Mouse (Mus musculus) MEL (cell line): ENCODE results near the gene Bcat2. TPM values are rescaled to one million over a fixed set of nuclear protein-coding genes. Genes with fewer than 3 reads are reported as not detected.

Source experiments
- DNase-seq: peaks from one replicate; pipeline ENCODE4 v3.0.0; 2011; ENCODE audit warnings: low read depth, low spot score
- H3K27ac ChIP-seq: 2 replicates; pipeline ENCODE4 v1.5.1; 2012; ENCODE audit warnings: low read depth, mild to moderate bottlenecking, control low read depth, low read length, moderate library complexity; ENCODE audit not compliant: control insufficient read depth
- H3K27me3 ChIP-seq, 2 experiments: fragments of 150-350 bp in 1 of 2; sonication (generic) in 1 of 2; 2 replicates each; pipeline ENCODE4 v1.6.1; 2012; ENCODE audit warnings: low read length in 2 of 2, mild to moderate bottlenecking in 2 of 2, improper control_type of control experiment in 1 of 2, moderate library complexity in 1 of 2; ENCODE audit not compliant: insufficient read depth in 2 of 2, control insufficient read depth in 1 of 2
- H3K36me3 ChIP-seq, 2 experiments: 2 replicates each; pipeline ENCODE4 v1.6.1; 2012 to 2014; ENCODE audit warnings: low read length in 2 of 2, improper control_type of control experiment in 1 of 2, inconsistent platforms in 1 of 2, mild to moderate bottlenecking in 1 of 2; ENCODE audit not compliant: insufficient read depth in 2 of 2, control insufficient read depth in 1 of 2
- H3K4me1 ChIP-seq, 2 experiments: fragments of 150-350 bp in 1 of 2; sonication (generic) in 1 of 2; 2 replicates each; pipeline ENCODE4 v1.6.1; 2012; ENCODE audit warnings: low read length in 2 of 2, improper control_type of control experiment in 1 of 2, mild to moderate bottlenecking in 1 of 2; ENCODE audit not compliant: insufficient read depth in 2 of 2, control insufficient read depth in 1 of 2
- H3K4me3 ChIP-seq, 2 experiments: fragments of 150-350 bp in 1 of 2; sonication (generic) in 1 of 2; 2 replicates each; pipeline ENCODE4 v1.5.1; 2012; ENCODE audit warnings: low read depth in 2 of 2, low read length in 2 of 2, mild to moderate bottlenecking in 2 of 2, moderate library complexity in 2 of 2, control low read depth in 1 of 2, improper control_type of control experiment in 1 of 2; ENCODE audit not compliant: control insufficient read depth in 1 of 2, insufficient read depth in 1 of 2
- H3K79me2 ChIP-seq: 2 replicates; pipeline ENCODE4 v1.6.1; 2012; ENCODE audit warnings: mild to moderate bottlenecking, low read length, moderate library complexity; ENCODE audit not compliant: control insufficient read depth, poor library complexity, insufficient read depth
- H3K9ac ChIP-seq: 2 replicates; pipeline ENCODE4 v1.6.1; 2012; ENCODE audit warnings: low read depth, mild to moderate bottlenecking, control low read depth, low read length, moderate library complexity; ENCODE audit not compliant: control insufficient read depth, poor library complexity, severe bottlenecking
- H3K9me3 ChIP-seq: fragments of 150-350 bp; sonication (generic); replicated peaks from 2 replicates; pipeline ENCODE4 v1.6.1; 2012; ENCODE audit warnings: mild to moderate bottlenecking, low read length, improper control_type of control experiment, moderate library complexity; ENCODE audit not compliant: insufficient read depth
- BHLHE40 ChIP-seq: IDR thresholded peaks from 2 replicates; pipeline ENCODE4 v1.6.1; 2012; ENCODE audit warnings: low read depth, mild to moderate bottlenecking, inconsistent platforms, low read length, improper control_type of control experiment, borderline replicate concordance
- CHD1 ChIP-seq: IDR thresholded peaks from 2 replicates; pipeline ENCODE4 v1.6.1; 2012; ENCODE audit warnings: low read depth, mild to moderate bottlenecking, inconsistent platforms, low read length, improper control_type of control experiment
- CHD2 ChIP-seq: IDR thresholded peaks from 2 replicates; pipeline ENCODE4 v1.6.1; 2011; ENCODE audit warnings: low read length, improper control_type of control experiment
- CTCF ChIP-seq, 3 experiments: IDR thresholded peaks in 2 of 3; conservative IDR thresholded peaks in 1 of 3; 2 replicates each; pipeline ENCODE4 v1.5.1; 2011 to 2012; ENCODE audit warnings: low read length in 3 of 3, low read depth in 2 of 3, mild to moderate bottlenecking in 2 of 3, improper control_type of control experiment in 1 of 3, inconsistent platforms in 1 of 3, mixed read lengths in 1 of 3, moderate library complexity in 1 of 3; ENCODE audit not compliant: control insufficient read depth in 1 of 3, insufficient read depth in 1 of 3, poor library complexity in 1 of 3, severe bottlenecking in 1 of 3
- E2F4 ChIP-seq: IDR thresholded peaks from 2 replicates; pipeline ENCODE4 v1.6.1; 2011; ENCODE audit warnings: low read depth, low read length, improper control_type of control experiment, borderline replicate concordance
- ELF1 ChIP-seq: IDR thresholded peaks from 2 replicates; pipeline ENCODE4 v1.6.1; 2014; ENCODE audit warnings: low read depth, mild to moderate bottlenecking, inconsistent platforms, low read length, improper control_type of control experiment, moderate library complexity
- ETS1 ChIP-seq: IDR thresholded peaks from 2 replicates; pipeline ENCODE4 v1.6.1; 2012; ENCODE audit warnings: low read depth, mild to moderate bottlenecking, inconsistent platforms, low read length, improper control_type of control experiment, moderate library complexity
- GABPA ChIP-seq: IDR thresholded peaks from 2 replicates; pipeline ENCODE4 v1.6.1; 2012; ENCODE audit warnings: low read depth, mild to moderate bottlenecking, inconsistent platforms, low read length, improper control_type of control experiment, moderate library complexity
- HCFC1 ChIP-seq: IDR thresholded peaks from 2 replicates; pipeline ENCODE4 v1.6.1; 2012; ENCODE audit warnings: low read depth, mild to moderate bottlenecking, inconsistent platforms, low read length, improper control_type of control experiment, moderate library complexity
- KAT2A ChIP-seq: conservative IDR thresholded peaks from 2 replicates; pipeline ENCODE4 v1.6.1; 2012; ENCODE audit warnings: low read depth, low read length, improper control_type of control experiment, inconsistent platforms
- MAFK ChIP-seq: IDR thresholded peaks from 2 replicates; pipeline ENCODE4 v1.6.1; 2011; ENCODE audit warnings: low read depth, mild to moderate bottlenecking, low read length, improper control_type of control experiment, borderline replicate concordance
- MAZ ChIP-seq: IDR thresholded peaks from 2 replicates; pipeline ENCODE4 v1.6.1; 2012; ENCODE audit warnings: low read depth, mild to moderate bottlenecking, inconsistent platforms, low read length, improper control_type of control experiment
- MEF2A ChIP-seq: IDR thresholded peaks from 2 replicates; pipeline ENCODE4 v1.6.1; 2014; ENCODE audit warnings: low read depth, mild to moderate bottlenecking, inconsistent platforms, low read length, improper control_type of control experiment; ENCODE audit not compliant: poor library complexity, insufficient replicate concordance, severe bottlenecking; ENCODE audit errors: extremely low read depth
- MXI1 ChIP-seq: IDR thresholded peaks from 2 replicates; pipeline ENCODE4 v1.6.1; 2011; ENCODE audit warnings: mild to moderate bottlenecking, low read depth, low read length, improper control_type of control experiment
- MYB ChIP-seq: IDR thresholded peaks from 2 replicates; pipeline ENCODE4 v1.6.1; 2011; ENCODE audit warnings: mild to moderate bottlenecking, low read depth, low read length, improper control_type of control experiment
- MYC ChIP-seq: IDR thresholded peaks from 2 replicates; pipeline ENCODE4 v1.6.1; 2011; ENCODE audit warnings: low read depth, mild to moderate bottlenecking, low read length, improper control_type of control experiment, moderate library complexity
- NRF1 ChIP-seq: IDR thresholded peaks from 2 replicates; pipeline ENCODE4 v1.6.1; 2014; ENCODE audit warnings: low read depth, mild to moderate bottlenecking, inconsistent platforms, low read length, improper control_type of control experiment, moderate library complexity; ENCODE audit not compliant: poor library complexity, insufficient read depth, severe bottlenecking
- POLR2A ChIP-seq, 2 experiments: IDR thresholded peaks; 2 replicates each; pipeline ENCODE4 v1.6.1; 2011 to 2012; ENCODE audit warnings: low read length in 2 of 2, mild to moderate bottlenecking in 2 of 2, control low read depth in 1 of 2, improper control_type of control experiment in 1 of 2, low read depth in 1 of 2, moderate library complexity in 1 of 2; ENCODE audit not compliant: control insufficient read depth in 1 of 2, insufficient read depth in 1 of 2, poor library complexity in 1 of 2
- POLR2AphosphoS2 ChIP-seq: IDR thresholded peaks from 2 replicates; pipeline ENCODE4 v1.6.1; 2011; ENCODE audit warnings: low read length, improper control_type of control experiment
- RAD21 ChIP-seq: IDR thresholded peaks from 2 replicates; pipeline ENCODE4 v1.6.1; 2011; ENCODE audit warnings: mild to moderate bottlenecking, low read depth, low read length, improper control_type of control experiment
- SIN3A ChIP-seq: IDR thresholded peaks from 2 replicates; pipeline ENCODE4 v1.6.1; 2012; ENCODE audit warnings: low read length, improper control_type of control experiment, inconsistent platforms
- SMC3 ChIP-seq: IDR thresholded peaks from 2 replicates; pipeline ENCODE4 v1.6.1; 2011; ENCODE audit warnings: low read depth, low read length, improper control_type of control experiment
- TAL1 ChIP-seq: IDR thresholded peaks from 2 replicates; pipeline ENCODE4 v1.6.1; 2012; ENCODE audit warnings: mild to moderate bottlenecking, inconsistent platforms, low read length, moderate library complexity, mixed read lengths
- TBP ChIP-seq: IDR thresholded peaks from 2 replicates; pipeline ENCODE4 v1.8.0; 2011; ENCODE audit warnings: low read depth, low read length, improper control_type of control experiment
- TCF12 ChIP-seq: IDR thresholded peaks from 2 replicates; pipeline ENCODE4 v1.6.1; 2014; ENCODE audit warnings: low read depth, mild to moderate bottlenecking, inconsistent platforms, low read length, improper control_type of control experiment, moderate library complexity
- UBTF ChIP-seq: IDR thresholded peaks from 2 replicates; pipeline ENCODE4 v1.6.1; 2012; ENCODE audit warnings: low read depth, mild to moderate bottlenecking, inconsistent platforms, low read length, improper control_type of control experiment, moderate library complexity, borderline replicate concordance; ENCODE audit not compliant: insufficient read depth
- ZC3H11A ChIP-seq: IDR thresholded peaks from 2 replicates; pipeline ENCODE4 v1.6.1; 2012; ENCODE audit warnings: low read depth, mild to moderate bottlenecking, inconsistent platforms, low read length, improper control_type of control experiment
- polyA plus RNA-seq, 2 experiments: library from polyadenylated mRNA; stranded (reverse) in 1 of 2; unstranded in 1 of 2; fragments of >175 nt in 1 of 2; fragments of >200 nt in 1 of 2; gene quantifications; 2 replicates each; pipeline versions ENCODE4 v1.2.1 to v1.2.4; 2012; ENCODE audit warnings: low replicate concordance in 2 of 2, low read depth in 1 of 2; ENCODE audit not compliant: insufficient read length in 2 of 2, insufficient read depth in 1 of 2, missing spikeins in 1 of 2
- total RNA-seq: library from RNA; depleted of rRNA; stranded (reverse); fragments of 300-350 nt; gene quantifications from 2 replicates; pipeline ENCODE4 v1.2.3, GENCODE M21; 2012

Gene Bcat2
- total and polyA plus RNA-seq, 3 experiments = 49.4 to 140 TPM; not detected in 1

DNA sequence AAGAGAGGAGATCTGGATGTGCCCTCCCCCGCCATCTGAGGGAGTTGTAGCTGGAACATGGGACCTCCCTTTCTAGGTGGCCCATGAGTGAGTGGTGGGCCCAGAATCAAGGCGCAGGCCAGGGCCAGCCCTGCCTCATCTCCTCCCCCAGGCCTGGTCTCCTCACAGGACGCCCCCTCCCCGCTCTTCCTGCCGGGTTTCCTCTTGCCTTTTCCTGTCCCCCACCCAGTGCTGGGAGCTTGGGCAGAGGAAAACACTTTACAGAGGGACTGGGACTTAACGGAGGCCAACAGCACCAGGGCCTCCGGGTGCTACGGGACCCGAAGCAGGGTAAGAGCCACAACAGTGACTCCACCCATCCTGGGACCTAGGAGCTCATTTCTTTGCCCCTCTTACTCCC lies 57.3 kb downstream of the Bcat2 start, which contains the start of gene Rasip1:
TSS of gene Rasip1 (plus strand) at position 228 of the 400 bp plus-strand sequence.
- peak within 1 kb of the TSS; percentile 59 to 60; a peak in 3 of 4 replicates for H3K4me3 ChIP-seq
- no peak for DNase-seq
- TF ChIP-seq SIN3A = no peak
- TF ChIP-seq CHD2 = no peak
- no peak for TF ChIP-seq POLR2A (IDR thresholded peaks at IDR 0.05; ENCODE audit: control insufficient read depth in 1 of 2, insufficient read depth in 1 of 2, low read depth in 1 of 2, low read length in 2 of 2, poor library complexity in 1 of 2)
- no peak for TF ChIP-seq CHD1
- TF ChIP-seq E2F4 = no peak
- TF ChIP-seq MAFK = no peak
- TF ChIP-seq GABPA = no peak
- no peak for TF ChIP-seq MEF2A
- no peak for TF ChIP-seq TCF12
- no peak for TF ChIP-seq ETS1
- TF ChIP-seq POLR2AphosphoS2 = no peak
- TF ChIP-seq, all 39 proteins: peak for 0
- H3K79me2 ChIP-seq = peaks cover 2% of the 10 kb centered on the region; the same call in 1 of the 2 replicates
- peaks cover 0 to 13% of the 10 kb centered on the region in 2 experiments; a peak in 1 of 4 replicates for H3K4me1 ChIP-seq
- H3K9ac ChIP-seq = peak within 1 kb of the TSS; percentile 88
- no peaks in the 10 kb centered on the region; a peak in 1 of 4 replicates for H3K27me3 ChIP-seq
- H3K36me3 ChIP-seq = no peaks in the 10 kb centered on the region
- H3K27ac ChIP-seq = no peak within 1 kb of the TSS
- H3K9me3 ChIP-seq = no peaks in the 10 kb centered on the region

DNA sequence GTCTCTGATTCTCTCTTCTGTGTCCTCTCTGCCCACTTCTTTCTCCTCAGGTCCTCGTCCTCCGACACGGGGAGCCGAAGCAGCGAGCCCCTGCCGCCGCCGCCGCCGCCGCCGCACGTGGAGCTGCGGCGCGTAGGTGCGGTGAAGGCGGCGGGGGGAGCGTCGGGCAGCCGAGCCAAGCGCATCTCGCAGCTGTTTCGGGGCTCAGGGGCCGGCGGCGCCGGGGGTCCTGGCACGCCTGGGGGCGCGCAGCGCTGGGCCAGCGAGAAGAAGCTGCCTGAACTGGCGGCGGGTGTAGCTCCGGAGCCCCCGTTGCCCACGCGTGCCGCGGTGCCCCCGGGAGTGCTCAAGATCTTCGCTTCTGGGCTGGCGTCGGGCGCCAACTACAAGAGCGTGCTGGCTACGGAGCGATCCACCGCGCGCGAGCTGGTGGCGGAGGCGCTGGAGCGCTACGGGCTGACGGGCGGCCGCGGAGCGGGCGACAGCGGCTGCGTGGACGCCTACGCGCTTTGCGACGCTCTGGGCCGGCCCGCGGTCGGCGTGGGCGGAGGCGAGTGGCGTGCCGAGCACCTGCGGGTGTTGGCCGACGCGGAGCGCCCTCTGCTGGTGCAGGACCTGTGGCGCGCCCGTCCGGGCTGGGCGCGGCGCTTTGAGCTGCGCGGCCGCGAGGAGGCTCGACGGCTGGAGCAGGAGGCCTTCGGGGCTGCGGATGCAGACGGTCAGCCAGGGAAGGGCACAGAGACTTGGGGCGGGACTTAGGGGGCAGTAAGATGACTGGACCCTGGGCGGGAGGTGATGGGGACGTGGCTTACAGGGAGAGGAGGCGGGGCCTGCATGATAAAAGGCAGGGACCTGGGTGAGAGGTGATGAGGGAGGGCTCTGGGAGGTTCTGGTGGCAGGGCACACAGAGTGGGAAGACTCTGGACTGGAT lies 58.7 kb downstream of the Bcat2 start:
- DNase-seq = peak; percentile 89
- H3K27ac ChIP-seq = no peak overlapping the region
- TF ChIP-seq SIN3A = peak; percentile 71
- no peak for TF ChIP-seq KAT2A
- TF ChIP-seq ZC3H11A = peak; percentile 47; the same call in 1 of the 2 replicates
- no peak for TF ChIP-seq TBP
- TF ChIP-seq MYB = no peak
- peak; percentile 75; the same call in 1 of the 2 replicates for TF ChIP-seq MAZ
- TF ChIP-seq UBTF = 0 out of 2 replicates have a peak, but pooled peaks have one; percentile 67
- TF ChIP-seq CHD1 = no peak
- 0 out of 2 replicates have a peak, but pooled peaks have one; percentile 27 for TF ChIP-seq ELF1
- peak; percentile 35; the same call in 1 of the 2 replicates for TF ChIP-seq ETS1
- TF ChIP-seq MYC = 0 out of 2 replicates have a peak, but pooled peaks have one; percentile 39
- TF ChIP-seq TCF12 = peak; percentile 46; the same call in 1 of the 2 replicates
- TF ChIP-seq TAL1 = no peak
- TF ChIP-seq BHLHE40 = peak; percentile 80
- peak; percentile 46; the same call in 1 of the 2 replicates for TF ChIP-seq NRF1
- TF ChIP-seq RAD21 = peak; percentile 58
- peak; percentile 58 to 93 (median 89) for TF ChIP-seq CTCF (IDR thresholded peaks at IDR 0.05 in 2 of 3, conservative IDR thresholded peaks at IDR 0.05 in 1 of 3; ENCODE audit: control insufficient read depth in 1 of 3, insufficient read depth in 1 of 3, low read depth in 2 of 3, low read length in 3 of 3, poor library complexity in 1 of 3, severe bottlenecking in 1 of 3)
- peak; percentile 76 for TF ChIP-seq SMC3
- peak; percentile 57 for TF ChIP-seq HCFC1
- TF ChIP-seq MXI1 = peak; percentile 72
- peak; percentile 62 to 65; a peak in 3 of 4 replicates for TF ChIP-seq POLR2A (IDR thresholded peaks at IDR 0.05; ENCODE audit: control insufficient read depth in 1 of 2, insufficient read depth in 1 of 2, low read depth in 1 of 2, low read length in 2 of 2, poor library complexity in 1 of 2)

More for the DNA sequence above, 58.7 kb downstream of the Bcat2 start:
- Histone ChIP-seq H3K79me2 (peaks cover 2% of the 10 kb centered on the region; the same call in 1 of the 2 replicates), H3K9ac (peak overlapping the region; percentile 88), H3K27me3 (no peaks in the 10 kb centered on the region), H3K4me3 (peak overlapping the region; percentile 59 to 60), H3K4me1 (peaks cover 0 to 13% of the 10 kb centered on the region in 2 experiments; a peak in 1 of 4 replicates), H3K36me3 (no peaks in the 10 kb centered on the region), H3K9me3 (no peaks in the 10 kb centered on the region)
